Mouse (Mus musculus): Measurements from ENCODE around the gene Arpc5l.

GRCm38 (mm10) chr2:39005574-39006079, 479 bp downstream of the Arpc5l start, which contains the start of gene Rpl35:
- TF ChIP-seq CTCF (IDR thresholded peaks at IDR 0.05; ENCODE audit: insufficient read depth, low read length) (no peak), POLR2A (IDR thresholded peaks at IDR 0.05; ENCODE audit: borderline replicate concordance, extremely low read depth, low read depth, low read length) (no peak)
